Mouse (Mus musculus) left cerebral cortex, postnatal 10 days (tissue): ENCODE measurements around the gene Exosc3. TPM values are rescaled to one million over a fixed set of nuclear protein-coding genes. Genes with fewer than 3 reads are reported as not detected.

Experiments
- DNase-seq, 2 experiments: peaks; one replicate each; pipeline ENCODE4 v3.0.0; 2021 to 2022; ENCODE audit warnings: low spot score in 2 of 2, mixed read lengths in 1 of 2; ENCODE audit errors: extremely low spot score in 1 of 2
- intact Hi-C: fragments of 180-260 bp; cut with DNase I; formaldehyde crosslinking; loops from one replicate; pipeline ENCODE4 v1.15.1; 2025
- total RNA-seq, 2 experiments: library from RNA; stranded (reverse); gene quantifications; 2 replicates each; pipeline ENCODE4 v1.2.3; 2021

Exosc3 gene
- total RNA-seq, 2 experiments from 2014 or later, result 9.5 to 11.2 TPM

DNA sequence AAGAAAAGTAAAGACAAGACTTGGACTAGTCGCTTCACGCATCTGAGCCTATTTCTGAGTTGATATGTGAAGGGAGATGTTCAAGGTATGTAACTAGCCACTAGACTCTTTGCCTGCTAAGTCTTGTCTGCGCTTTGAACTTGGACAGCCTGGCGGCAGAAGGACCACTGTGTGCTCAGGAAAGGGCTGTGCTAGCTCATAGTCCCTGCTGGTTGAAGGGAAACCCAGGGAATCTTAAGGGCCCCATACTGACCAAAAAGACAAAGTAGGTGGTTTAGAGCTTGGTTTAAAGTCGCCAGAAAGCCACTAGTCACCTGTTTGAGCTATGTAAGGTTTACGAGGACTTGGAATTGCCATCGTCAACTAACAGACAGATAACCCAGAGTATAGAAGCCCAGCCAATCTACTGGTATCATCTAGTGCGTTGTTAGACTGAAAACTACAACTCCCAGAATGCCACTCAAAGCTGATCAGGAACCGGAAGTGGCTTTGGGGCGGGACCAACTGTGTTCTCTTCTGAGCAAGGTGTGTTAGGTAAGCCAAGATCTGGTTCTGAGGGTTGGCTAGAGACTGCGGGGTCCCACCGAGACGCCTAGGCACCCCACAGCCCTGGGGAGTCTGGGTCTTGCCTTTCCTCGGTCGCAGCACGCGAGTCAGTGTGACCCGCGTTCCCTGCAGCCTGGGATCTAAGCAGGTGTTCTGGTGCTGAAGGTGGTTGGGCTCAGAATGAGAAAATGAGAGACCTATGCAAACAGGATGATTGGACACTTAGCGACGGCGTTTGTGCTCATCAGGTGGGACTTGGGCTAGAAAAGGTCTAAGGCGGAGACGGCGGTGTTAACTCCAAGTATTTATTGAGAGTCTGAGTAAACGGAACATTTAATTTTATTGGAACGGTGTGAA is 45.6 kb downstream of the Exosc3 start, which contains the start of gene Trmt10b:
Trmt10b (plus strand) TSS at position 466 of the 903 bp plus-strand sequence.
- peak; percentile 71 to 74 for DNase-seq
- intact Hi-C loops, result no loop called here

DNA sequence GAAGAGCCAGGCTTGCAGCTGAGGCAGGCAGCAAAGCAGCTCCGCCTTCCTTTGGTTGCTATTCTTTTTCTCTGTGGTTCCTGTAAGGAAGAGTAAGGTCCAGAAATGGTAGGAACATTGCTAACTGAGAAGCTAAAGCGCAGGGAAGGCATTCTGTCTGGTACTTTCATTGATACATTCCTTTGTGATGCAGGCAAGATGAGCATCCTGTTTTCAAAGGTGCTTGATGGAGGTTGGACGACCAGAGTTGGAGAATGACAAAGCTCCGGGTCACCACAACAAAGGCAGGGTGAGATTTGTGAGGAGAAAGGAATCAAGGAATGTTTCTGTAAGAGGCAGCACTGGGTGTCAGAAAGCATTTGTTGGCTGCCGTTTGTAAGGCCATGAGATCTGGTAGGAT is 54.6 kb downstream of the Exosc3 start:
- intact Hi-C loops, result no loop called here
- DNase-seq, result no peak

DNA sequence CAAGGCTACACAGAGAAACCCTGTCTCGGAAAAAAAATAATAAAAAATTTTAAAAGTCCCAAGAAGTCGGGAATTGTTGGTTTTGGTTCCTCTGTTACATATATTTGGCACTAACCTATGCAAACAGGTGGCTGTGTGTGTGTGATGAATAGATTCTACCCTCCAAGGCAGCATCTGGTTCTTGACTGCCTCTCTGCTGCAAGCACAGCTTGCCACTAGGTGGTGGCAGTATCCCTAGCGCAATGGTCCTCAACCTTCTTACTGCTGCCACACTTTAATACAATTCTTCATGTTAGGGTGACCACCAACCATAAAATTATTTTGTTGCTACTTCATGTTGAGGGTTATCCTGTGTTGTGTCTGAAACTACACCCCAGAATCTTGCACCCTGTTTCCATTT is 56.2 kb downstream of the Exosc3 start:
- intact Hi-C loops, result no loop called here
- peak in 1 of 2 experiments; percentile 13 for DNase-seq

DNA sequence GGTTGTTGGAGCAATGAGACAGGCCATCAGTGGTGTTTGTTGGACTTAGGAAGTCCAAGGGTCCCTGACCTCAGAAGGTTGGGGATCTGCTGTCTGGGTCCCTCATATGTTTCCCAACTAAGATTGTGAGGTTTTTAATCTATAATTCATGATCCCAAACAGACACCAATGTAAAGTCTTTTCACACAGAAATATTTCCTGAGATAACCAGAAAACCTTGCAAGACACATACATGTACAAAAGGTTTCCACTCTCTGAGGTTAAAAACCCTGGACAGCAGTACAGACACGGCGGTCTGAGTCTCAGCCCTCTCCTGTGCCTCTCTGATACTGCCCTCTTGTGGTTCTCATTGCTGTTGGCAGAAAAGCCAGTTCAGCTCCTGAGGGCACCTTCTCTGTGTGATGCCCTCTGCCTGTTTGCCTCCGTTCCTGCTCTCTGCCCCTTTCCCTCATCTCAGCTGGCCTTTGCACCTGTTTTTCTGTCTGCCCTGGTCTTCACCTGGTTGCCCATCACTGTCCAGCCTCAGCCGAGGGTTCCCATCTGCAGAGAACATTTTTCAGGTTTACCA is 62.5 kb downstream of the Exosc3 start:
- intact Hi-C loops, result loop anchor here (5.0 kb wide), 2 partner anchors 173 to 263 kb away; partner anchors contain the start of genes Polr1e and Tomm5
- peak; percentile 53 to 69 for DNase-seq

DNA sequence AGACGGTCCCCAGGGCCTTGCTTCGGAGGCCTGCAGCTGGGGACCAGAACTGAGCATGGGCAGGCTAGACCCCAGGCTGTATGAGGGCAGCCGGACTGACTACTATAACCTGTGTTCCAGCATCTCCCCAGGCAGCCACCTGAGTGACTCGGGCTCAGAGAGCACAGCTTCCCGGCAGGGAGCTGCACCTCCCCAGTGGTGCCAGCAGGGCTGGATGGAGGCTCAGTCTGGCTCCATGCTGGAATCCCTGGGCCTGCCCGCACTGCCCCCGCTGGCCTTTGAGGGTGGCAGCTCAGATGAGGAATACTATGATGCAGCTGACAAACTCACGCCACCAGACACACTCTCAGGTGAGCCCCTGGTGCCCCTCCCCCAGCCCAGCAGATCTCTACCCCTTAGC is 63.2 kb downstream of the Exosc3 start:
- intact Hi-C loops, result no loop called here
- peak in 1 of 2 experiments; percentile 41 for DNase-seq

DNA sequence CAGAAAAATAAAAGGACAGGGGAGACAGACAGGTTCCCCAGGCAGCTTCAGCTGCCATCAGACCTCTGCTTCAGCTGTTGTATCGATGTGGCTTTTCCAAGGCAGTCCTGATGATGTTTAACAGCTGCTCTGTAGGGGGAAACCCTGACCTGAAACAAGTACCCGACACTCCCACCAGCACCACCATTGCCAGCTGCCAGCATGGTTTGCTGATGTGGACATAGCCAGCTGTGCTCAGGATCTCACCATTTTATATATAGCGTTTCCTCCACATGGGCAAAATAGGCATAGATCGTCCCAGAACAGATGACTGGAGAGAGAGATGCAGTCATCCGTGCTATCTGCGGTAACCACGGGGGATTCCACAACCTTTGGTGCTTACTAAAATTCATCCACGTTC is 66.8 kb downstream of the Exosc3 start:
- intact Hi-C loops, result no loop called here
- peak in 1 of 2 experiments; percentile 5 for DNase-seq

DNA sequence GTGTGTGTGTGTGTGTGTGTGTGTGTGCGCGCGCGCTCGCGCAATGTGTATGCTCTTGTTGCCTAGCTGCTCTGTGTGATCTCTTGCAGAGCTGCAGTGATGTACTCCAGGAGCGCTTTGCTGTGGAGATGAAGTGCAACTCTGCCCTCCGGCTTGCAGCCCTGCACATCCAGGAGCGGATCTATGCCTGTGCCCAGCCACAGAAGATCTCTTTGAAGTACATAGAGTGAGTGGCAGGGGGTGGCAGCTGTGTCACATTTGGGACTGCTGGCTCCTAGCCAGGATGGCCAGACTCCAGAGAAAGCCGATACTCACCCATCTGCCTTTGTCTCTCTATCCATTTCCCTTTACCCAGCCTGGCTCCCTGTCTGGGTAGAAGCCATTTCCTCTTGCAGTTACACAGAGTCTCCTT is 71.5 kb downstream of the Exosc3 start:
- intact Hi-C loops, result loop anchor here (5.0 kb wide), 1 partner anchor 89 kb away; the partner anchor contains the start of gene Frmpd1
- DNase-seq, result peak; percentile 62 to 80

DNA sequence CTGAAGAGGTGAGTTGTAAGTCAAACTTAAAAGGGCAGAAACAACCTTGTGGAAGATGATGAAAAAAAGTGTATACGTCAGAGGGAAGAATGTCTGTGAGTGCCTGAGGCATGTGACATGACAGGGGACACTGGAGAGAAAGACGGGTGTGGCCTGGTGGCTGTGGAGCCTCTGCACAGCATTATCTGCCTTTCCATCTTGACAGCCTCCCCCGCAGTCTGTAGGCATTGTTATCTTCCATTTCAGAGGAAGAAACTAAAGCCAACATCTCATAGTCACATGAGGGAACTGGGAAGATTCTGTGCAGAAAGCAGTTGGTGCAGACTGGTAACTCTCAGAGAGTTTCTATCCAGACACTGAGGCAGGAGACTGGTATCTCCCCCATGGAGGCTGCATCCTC is 74.6 kb downstream of the Exosc3 start:
- intact Hi-C loops, result no loop called here
- no peak for DNase-seq

Other genes starting within 250 kb of the Exosc3 start
- gene Tomm5, start 234.6 kb downstream of the Exosc3 start, total RNA-seq, result 10 to 100 TPM; 67.9 to 69.3 TPM
- gene Frmpd1, start 157.9 kb downstream of the Exosc3 start, total RNA-seq, result 10 to 100 TPM; 13.5 to 18.5 TPM
- gene Trmt10b, start 45.6 kb downstream of the Exosc3 start, total RNA-seq, result 10 to 100 TPM; 12.7 TPM
- gene Dcaf10, start 631 bp downstream of the Exosc3 start, total RNA-seq, result 10 to 100 TPM; 21.0 to 21.5 TPM
- gene Slc25a51, start 66.0 kb upstream of the Exosc3 start, total RNA-seq, result 100 to 1,000 TPM; 100 to 105 TPM
- gene Shb, start 189.7 kb upstream of the Exosc3 start, total RNA-seq, result 10 to 100 TPM; 13.1 to 18.7 TPM